ENCODE assay signal across 32 mouse cellular contexts in the genomic region with DNA sequence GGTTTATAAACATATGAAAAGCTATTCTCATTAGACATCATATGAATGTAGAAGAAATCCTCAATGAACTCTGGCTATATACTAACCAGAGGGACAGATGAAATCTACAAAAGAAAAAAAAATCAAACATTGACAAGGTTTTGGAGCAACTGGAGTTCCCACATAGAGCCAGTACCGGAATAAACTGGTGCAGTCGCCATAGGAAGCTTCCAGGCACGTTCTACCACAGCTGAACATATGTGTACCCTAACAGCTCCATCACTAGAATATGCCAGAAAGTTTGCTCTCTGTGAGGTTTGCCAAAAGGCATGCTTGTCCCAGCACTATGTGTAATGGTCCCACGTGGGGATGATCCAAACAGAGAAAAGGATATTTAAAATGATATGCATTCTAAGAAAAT.
"Had no signal": no experiment of that assay in that cellular context is flagged by ENCODE, and none has a peak within 500 bp of the region (broad histone marks: within the 10 kb centered on the region; RNA-seq: fewer than 3 reads in every experiment).

No protein-coding gene starts in this region.

- DNase-seq: heart, postnatal 10 days; heart, postnatal 14 days; heart, postnatal 36 days; heart, postnatal 4 days; kidney, adult 11 months; kidney, adult 18-20 months; kidney, adult 2 months; kidney, adult 8-10 months; kidney, adult 9 months; kidney, postnatal 10 days; kidney, postnatal 14 days; kidney, postnatal 25 days; kidney, postnatal 36 days; kidney, postnatal 4 days; layer of hippocampus, adult 9-11 months; layer of hippocampus, postnatal 36 days had no signal

- H3K9ac ChIP-seq: heart, embryonic 15.5 days; hindbrain, embryonic 12.5 days; hindbrain, embryonic 13.5 days; hindbrain, embryonic 14.5 days; hindbrain, embryonic 15.5 days; intestine, embryonic 15.5 days; kidney, embryonic 15.5 days had no signal

- H3K4me3 ChIP-seq: heart, embryonic 15.5 days; hindbrain, embryonic 10.5 days; hindbrain, embryonic 12.5 days; hindbrain, embryonic 13.5 days; hindbrain, embryonic 15.5 days; intestine, embryonic 15.5 days; kidney, embryonic 15.5 days; layer of hippocampus, adult 2 months; left cerebral cortex, adult 2 months had no signal

- H3K9me3 ChIP-seq: heart, embryonic 15.5 days; hindbrain, embryonic 10.5 days; hindbrain, embryonic 12.5 days; hindbrain, embryonic 13.5 days; hindbrain, embryonic 15.5 days; intestine, embryonic 15.5 days; kidney, embryonic 15.5 days had no signal

- H3K4me2 ChIP-seq: heart, embryonic 15.5 days; hindbrain, embryonic 12.5 days; hindbrain, embryonic 13.5 days; hindbrain, embryonic 14.5 days; hindbrain, embryonic 15.5 days; intestine, embryonic 15.5 days; kidney, embryonic 15.5 days had no signal

- H3K36me3 ChIP-seq: heart, embryonic 15.5 days; hindbrain, embryonic 10.5 days; hindbrain, embryonic 13.5 days; hindbrain, embryonic 15.5 days; intestine, embryonic 15.5 days had no signal

- H3K27ac ChIP-seq: heart, embryonic 15.5 days; hindbrain, embryonic 10.5 days; hindbrain, embryonic 12.5 days; hindbrain, embryonic 13.5 days; hindbrain, embryonic 14.5 days; hindbrain, embryonic 15.5 days; hindbrain, postnatal 0 days; intestine, embryonic 15.5 days; kidney, embryonic 15.5 days; kidney, postnatal 0 days; layer of hippocampus, adult 2 months; left cerebral cortex, adult 2 months had no signal

- ATAC-seq: hindbrain, embryonic 16.5 days; hindbrain, postnatal 0 days; inflammation-experienced regulatory T-cells, adult 6 months; intestine, embryonic 15.5 days; intestine, embryonic 16.5 days; intestine, postnatal 0 days had no signal
